In genomic region chr7:144973461-144973860, GRCm38 (mm10) we compare ENCODE assay signal across 20 mouse cellular contexts. TPM values are rescaled to one million over a fixed set of nuclear protein-coding genes. Genes with fewer than 3 reads are reported as not detected.
A peak's percentile ranks its signal among the peaks of the same experiment; 100 is the strongest.
DNase-seq lines count a peak whose midpoint lies in the region; ATAC-seq and TF ChIP-seq lines count a peak whose summit lies in the region.
"Had no signal": no experiment of that assay in that cellular context is flagged by ENCODE, and none has a peak within 500 bp of the region (broad histone marks: within the 10 kb centered on the region; RNA-seq: fewer than 3 reads in every experiment).

No protein-coding gene starts in this region.

- H3K36me3 ChIP-seq in kidney, embryonic 16.5 days (ENCODE audit: insufficient read depth, low read length) = no peaks in the 10 kb centered on the region
- no peaks in the 10 kb centered on the region for H3K36me3 ChIP-seq in lung, embryonic 14.5 days (ENCODE audit: insufficient read depth)
- H3K36me3 ChIP-seq: heart, embryonic 13.5 days; limb, embryonic 10.5 days; neural tube, embryonic 12.5 days had no signal

- H3K9me3 ChIP-seq in kidney, embryonic 16.5 days (ENCODE audit: low read length) = no peaks in the 10 kb centered on the region
- H3K9me3 ChIP-seq in lung, embryonic 14.5 days (ENCODE audit: low read depth, low read length) = no peaks in the 10 kb centered on the region
- H3K9me3 ChIP-seq: forebrain, embryonic 13.5 days; heart, embryonic 13.5 days; limb, embryonic 10.5 days; neural tube, embryonic 12.5 days had no signal

- no peak overlapping the region for H3K9ac ChIP-seq in kidney, embryonic 16.5 days (replicated peaks; ENCODE audit: low read length)
- no peak overlapping the region for H3K9ac ChIP-seq in lung, embryonic 14.5 days
- H3K9ac ChIP-seq: forebrain, embryonic 13.5 days; heart, embryonic 13.5 days; hindbrain, embryonic 14.5 days; neural tube, embryonic 12.5 days had no signal

- H3K27me3 ChIP-seq in kidney, embryonic 16.5 days (ENCODE audit: insufficient read depth, low read length) = no peaks in the 10 kb centered on the region
- no peaks in the 10 kb centered on the region for H3K27me3 ChIP-seq in lung, embryonic 14.5 days (ENCODE audit: insufficient read depth, low read length)
- H3K27me3 ChIP-seq: forebrain, embryonic 13.5 days; neural tube, embryonic 12.5 days had no signal

- H3K4me3 ChIP-seq in kidney, embryonic 16.5 days (ENCODE audit: low read length) = no peak overlapping the region
- H3K4me3 ChIP-seq in lung, embryonic 14.5 days (ENCODE audit: low read depth, low read length) = no peak overlapping the region
- H3K4me3 ChIP-seq: forebrain, embryonic 13.5 days; heart, embryonic 13.5 days; limb, embryonic 10.5 days; neural tube, embryonic 12.5 days had no signal

- H3K27ac ChIP-seq in kidney, embryonic 16.5 days (ENCODE audit: low read length) = no peak overlapping the region
- no peak overlapping the region for H3K27ac ChIP-seq in lung, embryonic 14.5 days (ENCODE audit: low read depth)
- H3K27ac ChIP-seq: forebrain, embryonic 13.5 days; heart, embryonic 13.5 days; hindbrain, embryonic 14.5 days; limb, embryonic 10.5 days; macrophage; neural tube, embryonic 12.5 days had no signal

- no peak overlapping the region for H3K4me2 ChIP-seq in kidney, embryonic 16.5 days (replicated peaks; ENCODE audit: low read depth, low read length)
- H3K4me2 ChIP-seq in lung, embryonic 14.5 days = no peak overlapping the region
- H3K4me2 ChIP-seq: forebrain, embryonic 13.5 days; heart, embryonic 13.5 days; hindbrain, embryonic 14.5 days; liver, embryonic 11.5 days; midbrain, embryonic 11.5 days; neural tube, embryonic 12.5 days had no signal

- DNase-seq in gastrocnemius, postnatal 25 days = peak; percentile 29
- DNase-seq in gastrocnemius, postnatal 10 days = no peak
- DNase-seq in kidney, postnatal 36 days = peak; percentile 11 to 32
- DNase-seq in lung, embryonic 14.5 days = peak; percentile 17
- DNase-seq in skeletal muscle tissue, adult 2 months (ENCODE audit: low read depth, low spot score) = peak; percentile 38
- DNase-seq in adrenal gland, postnatal 4 days (ENCODE audit: low spot score in 2 of 2) = no peak
- no peak for DNase-seq in c-Kit-positive CD71-positive TER-119-positive erythroid progenitor cells, embryonic 14.5 days (ENCODE audit: low spot score)
- DNase-seq: adrenal gland, postnatal 25 days; cerebellum, adult 9-11 months; embryo, embryonic 11 days had no signal

- no peaks in the 10 kb centered on the region for H3K4me1 ChIP-seq in kidney, embryonic 16.5 days (ENCODE audit: insufficient read depth, low read length)
- H3K4me1 ChIP-seq in lung, embryonic 14.5 days (ENCODE audit: insufficient read depth) = no peaks in the 10 kb centered on the region
- H3K4me1 ChIP-seq: forebrain, embryonic 13.5 days; neural tube, embryonic 12.5 days had no signal

- 56% methylated on average over 8 of the region's 8 CpGs for WGBS in kidney, embryonic 16.5 days
- 60% methylated on average over 8 of the region's 8 CpGs for WGBS in lung, embryonic 14.5 days

- TF ChIP-seq CTCF in lung, embryonic 14.5 days (IDR thresholded peaks at IDR 0.05; ENCODE audit: low read depth) = no peak

- no peak for ATAC-seq in kidney, embryonic 16.5 days (ENCODE audit: low FRiP score, low TSS enrichment)
- ATAC-seq in lung, embryonic 14.5 days (ENCODE audit: insufficient read depth) = no peak
- ATAC-seq: forebrain, embryonic 13.5 days; intestine, postnatal 0 days had no signal

RNA-seq across cellular contexts. Expression of gene Ccnd1, which starts 33.7 kb away (rescaled TPM):
- 10 to 100 TPM; 11.4 to 14.1 TPM for total RNA-seq in gastrocnemius, postnatal 25 days (2021)
- 10 to 100 TPM; 34.7 to 51.6 TPM for total RNA-seq in gastrocnemius, postnatal 10 days (2021)
- polyA plus RNA-seq in kidney, embryonic 16.5 days (2015; fragmentation: Nextera tagmentation; extraction: Ambion mirVana) = 185 and 234 TPM in 2 replicates
- 148 and 154 TPM in 2 replicates for polyA plus RNA-seq in lung, embryonic 14.5 days (2014; fragmentation: Nextera tagmentation; extraction: Ambion mirVana)
- total RNA-seq in adrenal gland, postnatal 4 days (2021) = 100 to 1,000 TPM; 110 to 132 TPM

RNA-seq across cellular contexts. Expression of gene LTO1, which starts 58.6 kb away (rescaled TPM):
- total RNA-seq in gastrocnemius, postnatal 25 days (2021) = 1 to 10 TPM; 7.0 to 8.4 TPM
- 10 to 100 TPM; 12.1 to 12.9 TPM for total RNA-seq in gastrocnemius, postnatal 10 days (2021)
- 31.4 and 33.7 TPM in 2 replicates for polyA plus RNA-seq in kidney, embryonic 16.5 days (2015; fragmentation: Nextera tagmentation; extraction: Ambion mirVana)
- polyA plus RNA-seq in lung, embryonic 14.5 days (2014; fragmentation: Nextera tagmentation; extraction: Ambion mirVana) = 22.1 and 22.3 TPM in 2 replicates
- total RNA-seq in adrenal gland, postnatal 4 days (2021) = 10 to 100 TPM; 27.6 to 32.9 TPM

Comparison
In these comparisons a context has a peak if more than half of its experiments do, and no peak if none do; other contexts are left out.
1. DNase-seq: peak in gastrocnemius, postnatal 25 days (single experiment), kidney, postnatal 36 days (2 of 2), lung, embryonic 14.5 days (single experiment) and skeletal muscle tissue, adult 2 months (single experiment); none in gastrocnemius, postnatal 10 days (single experiment), adrenal gland, postnatal 4 days (0 of 2) and c-Kit-positive CD71-positive TER-119-positive erythroid progenitor cells, embryonic 14.5 days (single experiment).